Mouse (Mus musculus): ENCODE measurements around the gene Cdc14b.

Cdc14b gene

GRCm38 (mm10) chr13:64274879-64275753, at the start of gene Cdc14b:
Gene Cdc14b, minus strand, starts transcription at chr13:64275290.
- peak; percentile 86 for ATAC-seq (ENCODE audit: insufficient number of reproducible peaks, low FRiP score, low TSS enrichment)

- no peak for ATAC-seq (ENCODE audit: insufficient number of reproducible peaks, low FRiP score, low TSS enrichment)
These were observed 47.6 kb upstream of the Cdc14b start for GRCm38 (mm10) chr13:64322561-64323281.

GRCm38 (mm10) chr13:64320334-64320733, 45.2 kb upstream of the Cdc14b start:
- no peak for ATAC-seq (ENCODE audit: insufficient number of reproducible peaks, low FRiP score, low TSS enrichment)

GRCm38 (mm10) chr13:64319782-64320181, 44.7 kb upstream of the Cdc14b start:
- ATAC-seq (ENCODE audit: insufficient number of reproducible peaks, low FRiP score, low TSS enrichment) = no peak

DNA sequence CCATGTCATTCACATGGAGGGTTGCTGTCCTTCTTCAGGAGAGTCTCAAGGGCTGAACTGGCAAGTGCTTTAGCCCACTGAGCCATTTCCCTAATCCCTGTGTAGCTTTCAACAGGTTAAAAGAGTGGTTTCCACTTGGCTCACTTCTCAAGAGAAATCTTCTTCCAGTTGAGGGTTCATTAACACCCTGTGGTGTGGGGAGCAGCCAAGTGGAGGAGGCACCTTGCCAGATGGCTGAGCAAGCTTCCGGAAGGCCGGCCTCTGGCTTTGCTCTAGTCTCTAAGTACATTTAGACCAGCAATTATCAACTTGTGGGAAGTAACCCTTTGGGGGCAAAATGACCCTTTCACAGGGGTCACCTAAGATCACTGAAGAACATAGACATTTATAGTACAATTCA, 43.3 kb upstream of the Cdc14b start:
- no peak for ATAC-seq (ENCODE audit: insufficient number of reproducible peaks, low FRiP score, low TSS enrichment)

DNA sequence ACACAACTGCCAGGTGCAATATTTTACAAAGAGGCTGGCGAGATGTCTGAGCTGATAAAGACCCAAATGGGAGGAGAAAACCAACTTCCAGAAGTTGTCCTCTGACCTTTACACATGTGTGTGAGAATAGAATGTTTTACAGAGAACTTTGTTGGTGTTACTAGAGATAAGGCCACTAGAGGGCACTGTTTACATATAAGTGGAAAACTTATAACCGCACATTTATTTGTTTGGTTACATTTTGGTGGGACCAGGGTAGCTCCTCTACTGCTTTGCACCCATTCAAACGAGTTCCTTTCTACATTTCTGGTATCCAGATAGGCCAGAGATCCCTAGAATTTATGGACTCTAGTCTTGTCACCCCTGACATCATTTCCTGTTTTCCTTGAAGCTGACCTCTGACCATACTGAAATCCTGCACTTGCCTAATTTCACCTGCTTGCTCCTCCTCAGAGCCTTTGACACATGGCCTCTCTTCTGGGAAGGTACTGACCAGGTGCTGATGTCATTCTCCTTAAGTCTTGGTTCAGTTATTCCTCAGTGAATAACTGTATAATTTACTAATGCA, 40.5 kb upstream of the Cdc14b start:
- ATAC-seq (ENCODE audit: insufficient number of reproducible peaks, low FRiP score, low TSS enrichment) = no peak

GRCm38 (mm10) chr13:64314041-64314440, 39.0 kb upstream of the Cdc14b start:
- ATAC-seq (ENCODE audit: insufficient number of reproducible peaks, low FRiP score, low TSS enrichment) = no peak

GRCm38 (mm10) chr13:64312916-64313289, 37.8 kb upstream of the Cdc14b start:
- ATAC-seq (ENCODE audit: insufficient number of reproducible peaks, low FRiP score, low TSS enrichment) = peak; percentile 34; the same call in 1 of the 2 replicates

DNA sequence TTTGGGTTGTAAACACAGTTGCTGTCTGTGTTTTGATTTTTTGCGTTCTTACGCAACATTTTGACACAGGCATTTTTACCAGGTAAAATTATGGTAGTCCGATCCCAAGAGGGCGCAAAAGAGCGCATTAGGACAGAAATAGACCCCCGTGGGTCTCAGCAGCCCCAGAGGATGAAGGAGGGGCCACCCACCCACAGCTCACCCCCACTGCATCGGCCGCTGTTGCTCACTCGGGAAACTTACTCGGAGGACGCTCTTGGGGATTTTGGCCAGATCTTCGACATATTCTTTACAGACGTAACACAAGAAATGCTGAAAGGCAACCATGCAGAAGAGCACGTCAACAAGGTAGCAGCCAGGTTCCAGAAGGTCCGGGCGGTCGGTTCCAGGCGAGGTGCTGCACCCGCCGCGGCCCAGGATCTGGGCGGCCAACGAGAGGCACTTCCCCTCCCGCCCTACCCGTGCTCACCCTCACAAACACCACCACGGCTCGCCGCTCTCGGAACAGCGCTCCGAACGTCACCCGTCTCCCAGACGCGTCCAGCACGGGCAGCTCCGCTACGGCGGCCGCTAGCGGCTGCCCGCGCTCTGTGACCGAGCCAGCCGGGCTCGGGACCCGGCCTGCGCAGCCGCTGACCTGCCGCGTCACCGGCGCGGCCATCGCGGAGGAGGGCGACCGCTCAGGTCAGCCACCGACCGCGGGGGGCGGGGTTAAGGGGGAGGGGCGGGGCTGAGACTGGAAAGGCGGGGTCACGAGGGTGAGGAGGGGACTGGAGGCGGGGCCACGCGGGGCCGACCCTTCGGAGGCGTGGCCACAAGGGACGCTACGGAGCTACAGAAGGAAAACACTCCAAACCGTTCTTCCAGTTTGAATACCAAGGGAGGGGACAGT, 37.2 kb upstream of the Cdc14b start, which contains the start of gene Aaed1:
Gene Aaed1 (minus strand): TSS at position 687 of the 892 bp plus-strand sequence.
- peak; percentile 83 for ATAC-seq (ENCODE audit: insufficient number of reproducible peaks, low FRiP score, low TSS enrichment)

DNA sequence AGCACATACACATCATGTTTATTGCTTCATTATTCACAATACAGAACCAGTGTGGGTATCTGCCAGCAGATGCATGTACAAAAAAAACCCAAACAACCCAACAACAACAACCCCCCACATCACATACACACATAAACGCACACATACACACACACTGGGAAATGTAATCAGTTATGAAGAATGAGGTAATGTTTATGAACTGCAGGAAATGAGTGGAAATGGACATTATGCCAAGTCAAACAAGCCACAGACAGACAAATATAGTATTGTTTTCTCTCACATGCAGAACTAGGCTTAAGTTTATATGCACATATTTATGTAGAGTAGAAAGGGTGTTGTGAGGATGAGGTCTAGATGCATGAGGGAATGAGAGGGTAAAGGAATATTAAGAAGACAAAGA, 36.2 kb upstream of the Cdc14b start:
- no peak for ATAC-seq (ENCODE audit: insufficient number of reproducible peaks, low FRiP score, low TSS enrichment)

DNA sequence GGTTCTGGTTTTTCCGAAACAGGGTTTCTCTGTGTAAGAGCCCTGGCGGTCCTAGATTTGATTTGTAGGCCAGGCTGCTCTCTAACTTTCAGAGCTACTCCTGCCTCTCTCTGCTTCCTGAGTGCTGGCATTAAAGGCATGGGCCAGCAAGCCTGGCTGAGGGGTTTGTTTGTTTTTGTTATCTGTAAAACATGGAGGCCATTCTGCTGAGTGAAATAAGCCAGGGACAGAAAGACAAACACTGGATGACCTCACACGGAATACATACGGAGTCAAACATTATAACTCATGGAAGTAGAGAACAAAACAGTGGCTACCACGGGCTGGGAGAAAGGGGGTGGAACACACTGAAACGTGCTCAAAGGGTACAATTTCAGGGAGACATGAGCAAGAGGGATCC, 35.5 kb upstream of the Cdc14b start:
- ATAC-seq (ENCODE audit: insufficient number of reproducible peaks, low FRiP score, low TSS enrichment) = no peak

- no peak for ATAC-seq (ENCODE audit: insufficient number of reproducible peaks, low FRiP score, low TSS enrichment)
These were observed 34.8 kb upstream of the Cdc14b start for GRCm38 (mm10) chr13:64309842-64310241.

GRCm38 (mm10) chr13:64309036-64309435, 33.9 kb upstream of the Cdc14b start:
- no peak for ATAC-seq (ENCODE audit: insufficient number of reproducible peaks, low FRiP score, low TSS enrichment)

DNA sequence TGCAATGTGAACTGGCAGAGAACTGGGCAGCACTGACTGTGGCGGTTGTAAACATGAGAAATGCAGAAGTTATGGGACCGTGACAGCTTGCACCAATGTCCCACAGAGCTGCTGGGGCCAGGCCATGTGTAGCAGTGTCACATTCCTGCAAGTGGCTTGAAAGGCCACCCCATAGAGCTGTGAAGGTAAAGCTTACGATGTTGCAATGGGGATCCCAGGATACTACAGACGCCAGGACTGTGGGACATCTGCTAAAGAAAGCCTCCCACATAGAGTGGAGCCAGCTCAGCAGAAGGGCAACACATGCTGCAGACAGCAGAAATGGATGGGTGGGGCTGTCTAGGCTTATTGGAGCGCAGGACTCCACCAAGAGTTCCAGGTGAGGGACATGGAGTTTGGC, 32.4 kb upstream of the Cdc14b start:
- ATAC-seq (ENCODE audit: insufficient number of reproducible peaks, low FRiP score, low TSS enrichment) = no peak

DNA sequence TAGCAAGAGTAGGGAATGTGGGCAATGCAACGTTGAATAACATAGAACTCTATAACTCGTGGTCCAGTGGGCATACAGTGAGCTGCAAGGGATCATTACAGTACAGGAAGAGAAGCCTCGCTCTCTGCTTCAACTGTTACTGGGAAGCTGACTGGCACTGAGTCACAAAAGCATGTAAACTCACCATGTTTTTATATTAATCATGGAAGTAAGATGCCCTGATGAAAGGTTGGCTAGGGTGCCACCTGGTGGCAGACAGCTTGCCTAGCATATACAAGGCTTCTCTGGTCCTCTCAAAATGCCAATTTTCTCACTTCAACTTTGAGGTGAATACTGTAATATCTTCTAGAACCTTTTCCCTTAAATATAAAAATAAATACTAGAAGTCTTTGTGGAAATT, 31.0 kb upstream of the Cdc14b start:
- 0 out of 2 replicates have a peak, but pooled peaks have one; percentile 32 for ATAC-seq (ENCODE audit: insufficient number of reproducible peaks, low FRiP score, low TSS enrichment)

GRCm38 (mm10) chr13:64299069-64299468, 24.0 kb upstream of the Cdc14b start:
- ATAC-seq (ENCODE audit: insufficient number of reproducible peaks, low FRiP score, low TSS enrichment) = no peak

GRCm38 (mm10) chr13:64286791-64287190, 11.7 kb upstream of the Cdc14b start:
- no peak for ATAC-seq (ENCODE audit: insufficient number of reproducible peaks, low FRiP score, low TSS enrichment)

DNA sequence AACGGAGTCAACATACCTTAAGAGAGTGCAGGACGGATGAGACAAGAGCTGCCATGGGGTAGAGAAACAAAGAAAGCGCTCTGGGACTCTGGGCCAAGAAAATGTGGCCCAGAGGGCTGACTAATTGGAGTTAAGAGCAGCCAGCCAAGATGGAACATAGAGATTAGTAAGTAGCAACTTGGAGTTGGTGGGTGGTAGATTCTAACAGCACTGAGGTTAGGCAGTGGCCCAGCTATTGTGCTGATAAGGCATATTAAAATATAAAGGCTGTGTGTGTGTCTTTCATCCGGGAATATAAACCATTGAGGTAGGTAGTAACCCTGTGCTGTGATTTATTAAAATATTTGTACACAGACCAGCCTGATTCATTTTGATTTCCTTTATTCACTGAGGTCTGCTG, 11.2 kb upstream of the Cdc14b start:
- ATAC-seq (ENCODE audit: insufficient number of reproducible peaks, low FRiP score, low TSS enrichment) = no peak

GRCm38 (mm10) chr13:64284676-64285075, 9.6 kb upstream of the Cdc14b start:
- no peak for ATAC-seq (ENCODE audit: insufficient number of reproducible peaks, low FRiP score, low TSS enrichment)

GRCm38 (mm10) chr13:64280940-64281339, 5.8 kb upstream of the Cdc14b start:
- ATAC-seq (ENCODE audit: insufficient number of reproducible peaks, low FRiP score, low TSS enrichment) = no peak
